Mouse (Mus musculus): ENCODE measurements around the gene Fndc9. TPM values are rescaled to one million over a fixed set of nuclear protein-coding genes. Genes with fewer than 3 reads are reported as not detected.

The Fndc9 gene
- total RNA-seq, 2 experiments from 2014 or later: not detected

- no peak for ATAC-seq (replicated peaks; ENCODE audit: poor library complexity, severe bottlenecking)
Observed at GRCm38 (mm10) chr11:46273969-46274368, 38.6 kb downstream of the Fndc9 start.

- peak; percentile 91 for ATAC-seq (replicated peaks; ENCODE audit: poor library complexity, severe bottlenecking)
Observed at GRCm38 (mm10) chr11:46275302-46275701, 40.0 kb downstream of the Fndc9 start.

GRCm38 (mm10) chr11:46276168-46276567, 40.8 kb downstream of the Fndc9 start:
- ATAC-seq (replicated peaks; ENCODE audit: poor library complexity, severe bottlenecking): no peak

- ATAC-seq (replicated peaks; ENCODE audit: poor library complexity, severe bottlenecking): peak; percentile 68
Observed at GRCm38 (mm10) chr11:46276778-46277177, 41.4 kb downstream of the Fndc9 start.

- no peak for ATAC-seq (replicated peaks; ENCODE audit: poor library complexity, severe bottlenecking)
Observed at GRCm38 (mm10) chr11:46278140-46278539, 42.8 kb downstream of the Fndc9 start.

- ATAC-seq (replicated peaks; ENCODE audit: poor library complexity, severe bottlenecking): no peak
Observed at GRCm38 (mm10) chr11:46278709-46279108, 43.4 kb downstream of the Fndc9 start.

GRCm38 (mm10) chr11:46282612-46283011, 47.3 kb downstream of the Fndc9 start:
- ATAC-seq (replicated peaks; ENCODE audit: poor library complexity, severe bottlenecking): no peak

GRCm38 (mm10) chr11:46283800-46284199, 48.5 kb downstream of the Fndc9 start:
- no peak for ATAC-seq (replicated peaks; ENCODE audit: poor library complexity, severe bottlenecking)

GRCm38 (mm10) chr11:46286803-46287202, 51.5 kb downstream of the Fndc9 start:
- peak; percentile 97 for ATAC-seq (replicated peaks; ENCODE audit: poor library complexity, severe bottlenecking)

- no peak for ATAC-seq (replicated peaks; ENCODE audit: poor library complexity, severe bottlenecking)
Observed at GRCm38 (mm10) chr11:46288091-46288490, 52.8 kb downstream of the Fndc9 start.

- ATAC-seq (replicated peaks; ENCODE audit: poor library complexity, severe bottlenecking): no peak
Observed at GRCm38 (mm10) chr11:46289022-46289421, 53.7 kb downstream of the Fndc9 start.

Other genes starting within 250 kb of the Fndc9 start
- gene Gm12166, start 183.2 kb upstream of the Fndc9 start, total RNA-seq (2014; fragmentation: Nextera tagmentation): 9.0 and 11.9 TPM in 2 replicates
- gene Gm12166, start 183.2 kb upstream of the Fndc9 start, total RNA-seq (2017): 20.7 and 35.7 TPM in 2 replicates
- gene Adam19, start 179.5 kb upstream of the Fndc9 start, total RNA-seq (2014; fragmentation: Nextera tagmentation): 0.19 TPM in 1 of 2 replicates, not detected in the other
- gene Adam19, start 179.5 kb upstream of the Fndc9 start, total RNA-seq (2017): 0.26 and 0.43 TPM in 2 replicates
- gene Nipal4, start 69.0 kb upstream of the Fndc9 start, total RNA-seq (2014; fragmentation: Nextera tagmentation): not detected in 2 replicates
- not detected in 2 replicates for gene Nipal4, start 69.0 kb upstream of the Fndc9 start, total RNA-seq (2017)
- gene Cyfip2, start 77.3 kb downstream of the Fndc9 start, total RNA-seq (2014; fragmentation: Nextera tagmentation): 92.3 and 106 TPM in 2 replicates
- gene Cyfip2, start 77.3 kb downstream of the Fndc9 start, total RNA-seq (2017): 43.2 and 55.8 TPM in 2 replicates
- 0.28 TPM in 1 of 2 replicates, not detected in the other for gene Itk, start 154.0 kb downstream of the Fndc9 start, total RNA-seq (2014; fragmentation: Nextera tagmentation)
- 0.21 and 0.26 TPM in 2 replicates for gene Itk, start 154.0 kb downstream of the Fndc9 start, total RNA-seq (2017)
- gene Fam71b, start 161.0 kb downstream of the Fndc9 start, total RNA-seq (2014; fragmentation: Nextera tagmentation): 1.6 TPM in 1 of 2 replicates, not detected in the other
- gene Fam71b, start 161.0 kb downstream of the Fndc9 start, total RNA-seq (2017): not detected in 2 replicates
- 26.5 and 58.6 TPM in 2 replicates for gene Med7, start 201.4 kb downstream of the Fndc9 start, total RNA-seq (2014; fragmentation: Nextera tagmentation)
- 16.6 and 17.4 TPM in 2 replicates for gene Med7, start 201.4 kb downstream of the Fndc9 start, total RNA-seq (2017)
- 0.28 TPM in 1 of 2 replicates, not detected in the other for gene Havcr2, start 219.4 kb downstream of the Fndc9 start, total RNA-seq (2014; fragmentation: Nextera tagmentation)
- 0.05 and 0.56 TPM in 2 replicates for gene Havcr2, start 219.4 kb downstream of the Fndc9 start, total RNA-seq (2017)